Mouse (Mus musculus): ENCODE measurements around the gene Sh3bgrl.

Sh3bgrl gene

DNA sequence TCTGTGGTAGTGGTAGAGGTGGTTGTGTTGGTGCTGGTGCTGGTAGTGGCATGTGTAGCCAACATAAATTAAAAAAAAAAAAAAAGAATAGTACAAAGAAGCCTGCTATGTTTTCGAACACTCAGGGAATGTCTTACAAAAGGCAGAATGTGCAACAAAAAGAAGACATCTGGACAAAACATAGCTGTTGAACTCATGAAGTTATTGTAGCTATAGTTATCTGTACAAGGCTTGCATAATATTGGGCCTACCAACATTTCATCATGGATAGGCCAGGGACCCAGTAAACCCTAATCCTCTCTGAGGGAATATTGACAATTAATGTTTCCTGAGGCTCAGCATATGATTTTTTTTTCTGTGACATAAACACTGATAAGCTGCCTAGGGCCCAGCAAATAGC is 37.3 kb downstream of the Sh3bgrl start:
- DNase-seq (ENCODE audit: low spot score) = no peak

DNA sequence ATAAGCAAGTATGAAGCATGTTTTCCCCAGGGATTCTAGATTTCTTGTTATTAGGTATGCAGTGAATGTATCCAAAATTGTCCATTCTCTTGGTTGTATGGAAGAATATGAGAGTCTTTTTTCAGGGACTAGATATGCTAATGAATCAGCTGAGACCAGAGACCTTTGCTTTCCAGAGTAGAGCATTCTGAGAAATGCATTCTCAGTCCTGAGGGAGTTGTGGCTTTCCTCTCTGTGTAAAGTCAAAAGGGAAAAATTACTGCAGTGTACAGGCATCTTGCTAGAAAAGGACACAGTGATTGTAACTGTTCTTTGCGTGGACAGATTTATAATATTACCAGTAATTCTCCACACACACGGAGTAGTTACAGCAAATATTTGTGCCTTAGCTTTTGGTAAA is 38.3 kb downstream of the Sh3bgrl start:
- DNase-seq (ENCODE audit: low spot score) = no peak

GRCm38 (mm10) chrX:109136306-109136705 is 41.1 kb downstream of the Sh3bgrl start:
- no peak for DNase-seq (ENCODE audit: low spot score)

DNA sequence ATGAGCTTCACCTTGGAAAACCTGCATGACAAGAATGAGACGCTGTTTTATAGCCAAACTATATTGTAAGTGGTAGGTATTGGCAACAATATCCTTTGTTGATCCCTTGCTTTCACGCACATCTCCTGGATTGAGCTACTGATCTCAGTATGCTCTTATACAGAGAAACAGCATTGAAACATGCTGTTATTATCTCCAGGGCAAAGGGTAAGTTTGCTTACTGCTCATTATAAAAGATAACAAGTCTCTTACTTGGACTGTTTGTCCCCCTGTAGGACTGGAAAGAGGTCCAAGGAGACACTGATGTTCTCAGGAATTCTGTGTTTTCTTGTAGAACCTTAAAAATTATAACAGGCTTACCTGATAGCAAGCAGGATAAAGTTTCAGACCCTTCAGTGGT is 41.7 kb downstream of the Sh3bgrl start:
- no peak for DNase-seq (ENCODE audit: low spot score)

DNA sequence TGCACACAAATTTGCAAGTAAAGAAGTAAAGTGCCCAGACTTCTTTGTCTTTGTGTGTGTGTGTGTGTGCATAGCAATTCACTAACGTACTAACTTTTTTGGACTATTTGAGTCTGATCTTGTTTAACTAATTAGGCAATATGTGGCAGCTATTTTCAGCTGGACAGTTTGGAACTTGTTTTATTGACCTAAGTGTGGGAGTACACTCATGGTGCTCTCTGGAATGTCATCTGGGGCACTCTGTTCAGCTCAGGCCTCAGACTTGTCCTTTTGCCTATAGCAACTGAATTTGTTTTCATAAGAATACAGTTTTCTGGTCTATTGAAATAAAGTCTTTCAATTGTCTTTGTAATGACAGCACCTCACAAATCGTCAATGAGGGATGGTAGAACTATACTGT is 42.1 kb downstream of the Sh3bgrl start:
- DNase-seq (ENCODE audit: low spot score) = no peak

DNA sequence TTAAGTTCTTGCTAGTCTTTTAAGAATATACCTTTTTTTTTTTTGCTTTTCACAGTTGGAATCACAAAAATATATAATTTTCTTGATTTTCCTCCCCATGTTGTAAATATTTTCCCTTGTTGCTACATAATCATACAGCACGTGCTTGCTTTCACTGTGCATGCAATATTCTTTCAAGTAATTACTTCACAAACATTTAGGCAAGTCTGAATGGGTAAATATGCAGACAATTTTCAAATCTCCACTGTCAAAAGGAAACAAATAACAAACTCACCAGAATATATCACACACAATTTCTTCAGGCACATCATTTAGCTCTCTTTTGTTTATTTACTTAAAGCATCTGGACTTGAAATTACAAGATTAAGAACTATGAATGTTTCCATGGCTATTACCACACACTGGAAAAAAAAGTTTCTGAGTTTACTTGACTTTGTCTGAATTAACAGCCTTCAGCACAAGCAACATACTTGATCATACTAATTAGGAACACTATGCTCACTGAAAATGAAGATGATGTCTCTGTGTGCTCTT is 46.2 kb downstream of the Sh3bgrl start:
- no peak for DNase-seq (ENCODE audit: low spot score)

GRCm38 (mm10) chrX:109142281-109142680 is 47.1 kb downstream of the Sh3bgrl start:
- no peak for DNase-seq (ENCODE audit: low spot score)

GRCm38 (mm10) chrX:109145779-109146178 is 50.6 kb downstream of the Sh3bgrl start:
- DNase-seq (ENCODE audit: low spot score) = no peak

GRCm38 (mm10) chrX:109147108-109147507 is 51.9 kb downstream of the Sh3bgrl start:
- no peak for DNase-seq (ENCODE audit: low spot score)

DNA sequence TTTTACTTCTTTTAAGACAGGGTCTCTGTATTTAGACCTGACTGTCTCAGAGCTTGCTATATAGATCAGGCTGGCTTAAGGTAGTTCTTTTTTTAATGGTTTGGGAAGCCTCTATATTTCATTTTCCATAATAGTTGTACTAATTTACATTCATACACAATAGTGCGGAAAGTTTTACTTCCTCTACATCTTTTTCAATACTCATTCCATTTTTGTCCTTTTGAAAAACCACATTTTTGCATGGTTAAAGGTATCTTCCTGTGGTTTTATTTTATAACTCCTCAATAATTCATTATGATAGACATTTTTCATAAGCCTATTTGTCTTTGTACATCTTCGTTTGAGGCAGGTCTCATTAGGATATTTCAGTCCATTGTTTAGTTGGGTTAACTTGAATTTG is 56.1 kb downstream of the Sh3bgrl start:
- DNase-seq (ENCODE audit: low spot score) = no peak

DNA sequence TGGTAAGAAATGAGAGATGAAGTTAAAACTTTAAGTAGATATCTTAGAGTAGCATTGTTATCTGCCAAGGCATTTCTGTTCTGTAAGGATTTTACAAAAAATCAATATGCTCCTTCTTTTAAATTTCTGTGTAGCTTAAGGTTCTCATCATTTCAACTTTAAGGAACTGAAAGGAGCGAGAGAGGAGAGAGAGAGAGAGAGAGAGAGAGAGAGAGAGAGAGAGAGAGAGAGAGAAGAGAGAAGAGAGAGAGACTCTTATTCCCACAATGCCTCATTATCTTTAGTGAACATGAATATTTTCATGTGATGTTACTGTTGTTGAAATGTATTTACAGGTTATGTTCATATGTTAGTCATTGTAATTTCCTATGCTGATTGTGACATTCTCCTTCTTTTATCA is 65.2 kb downstream of the Sh3bgrl start:
- DNase-seq (ENCODE audit: low spot score) = no peak

DNA sequence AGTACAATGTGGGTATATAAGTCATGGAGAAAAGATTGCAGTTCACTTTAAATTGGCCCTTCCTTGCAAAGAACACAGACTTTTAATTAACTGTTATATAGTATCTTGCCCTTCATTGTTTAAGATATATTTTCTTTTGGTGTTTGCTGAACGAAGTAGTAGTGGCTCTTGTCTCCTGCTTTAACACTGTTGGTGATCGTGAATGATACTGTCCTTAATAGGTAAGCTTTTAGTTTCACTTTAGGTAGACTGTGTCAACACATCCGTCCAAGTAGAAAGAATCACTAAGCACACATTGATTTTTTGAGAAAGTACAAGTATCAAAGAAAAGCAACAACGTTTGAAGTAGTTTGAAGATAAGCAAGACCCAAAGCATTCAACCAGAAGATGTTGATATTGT is 65.7 kb downstream of the Sh3bgrl start:
- DNase-seq (ENCODE audit: low spot score) = no peak

DNA sequence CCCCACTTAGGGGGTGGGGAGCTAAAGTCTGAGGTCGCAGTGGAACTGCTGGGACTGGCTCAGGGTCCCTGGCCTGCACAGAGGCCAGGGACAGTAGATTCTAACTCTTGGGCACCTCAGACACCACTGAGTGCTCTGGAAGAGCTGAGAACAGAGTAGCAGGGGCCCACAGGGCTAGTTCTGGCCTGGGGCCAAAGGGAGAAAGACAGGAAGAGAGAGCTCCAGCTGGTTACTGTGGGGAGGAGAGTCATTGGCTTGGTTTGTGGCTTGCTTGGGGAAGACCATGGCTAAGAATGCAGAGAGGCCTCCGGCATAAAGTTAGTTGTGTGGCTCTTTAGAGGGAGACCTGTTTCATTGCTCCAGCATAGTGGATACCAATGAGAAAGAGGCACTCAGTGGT is 79.9 kb downstream of the Sh3bgrl start:
- no peak for DNase-seq (ENCODE audit: low spot score)

DNA sequence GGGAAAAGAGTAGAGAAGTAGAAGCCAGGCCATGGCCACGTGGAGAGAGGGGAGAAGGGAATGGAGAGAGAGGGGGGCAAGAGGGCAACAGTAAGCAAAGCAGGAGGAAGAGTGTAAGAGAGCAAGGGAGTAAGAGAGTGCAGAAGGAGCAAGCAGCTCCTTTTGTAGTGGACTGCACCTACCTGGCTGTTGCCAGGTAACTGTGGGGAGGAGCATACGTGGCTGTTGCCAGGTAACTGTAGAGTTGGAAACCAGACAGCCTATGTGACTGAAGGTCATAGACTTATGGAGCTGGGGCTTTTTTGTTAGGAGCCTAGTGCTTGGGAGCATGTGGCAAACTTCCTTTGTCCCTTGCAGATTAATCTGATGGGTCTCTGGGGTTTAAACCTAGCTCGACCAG is 80.3 kb downstream of the Sh3bgrl start:
- DNase-seq (ENCODE audit: low spot score) = no peak

GRCm38 (mm10) chrX:109184706-109185478 is 89.7 kb downstream of the Sh3bgrl start:
- DNase-seq (ENCODE audit: low spot score) = no peak

DNA sequence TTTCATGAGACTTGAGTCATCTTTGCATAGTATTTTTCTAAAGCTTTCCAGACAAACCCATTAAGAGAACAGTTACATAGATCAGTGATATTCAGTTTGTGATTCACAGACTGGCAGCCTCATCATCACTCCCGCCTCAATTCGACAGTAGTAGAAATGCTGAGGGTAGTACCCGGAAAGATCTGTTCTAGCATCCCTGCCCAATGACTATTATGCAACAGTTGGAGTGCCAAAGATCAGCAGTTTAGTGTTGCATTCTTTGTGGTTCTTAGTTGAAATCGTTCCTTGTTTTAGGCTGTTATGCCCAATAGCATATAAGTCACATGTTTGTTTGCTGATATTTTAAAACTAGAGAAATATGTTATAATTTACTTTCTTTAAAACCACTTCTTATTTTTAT is 94.4 kb downstream of the Sh3bgrl start:
- no peak for DNase-seq (ENCODE audit: low spot score)

DNA sequence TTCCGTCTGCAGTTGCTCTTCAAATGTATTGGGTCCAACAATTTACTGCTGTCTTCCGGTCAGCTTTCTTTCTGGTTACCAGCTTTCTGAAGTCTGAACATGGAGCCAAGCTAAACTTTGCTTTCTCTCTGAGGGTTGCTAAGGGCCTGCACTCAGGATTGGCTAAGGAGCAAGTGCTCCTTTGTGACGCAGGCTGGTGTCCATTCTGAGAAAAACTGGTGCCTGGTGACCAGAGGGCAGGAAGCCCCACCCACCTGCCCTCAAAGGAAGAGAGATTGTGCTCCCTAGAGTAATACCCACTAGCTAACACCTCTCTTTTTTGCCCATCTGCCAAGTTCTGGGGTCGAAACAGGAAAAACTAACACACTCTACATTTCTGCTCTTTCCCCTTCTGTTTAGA is 95.8 kb downstream of the Sh3bgrl start:
- DNase-seq (ENCODE audit: low spot score) = no peak

GRCm38 (mm10) chrX:109191436-109191835 is 96.3 kb downstream of the Sh3bgrl start:
- no peak for DNase-seq (ENCODE audit: low spot score)

DNA sequence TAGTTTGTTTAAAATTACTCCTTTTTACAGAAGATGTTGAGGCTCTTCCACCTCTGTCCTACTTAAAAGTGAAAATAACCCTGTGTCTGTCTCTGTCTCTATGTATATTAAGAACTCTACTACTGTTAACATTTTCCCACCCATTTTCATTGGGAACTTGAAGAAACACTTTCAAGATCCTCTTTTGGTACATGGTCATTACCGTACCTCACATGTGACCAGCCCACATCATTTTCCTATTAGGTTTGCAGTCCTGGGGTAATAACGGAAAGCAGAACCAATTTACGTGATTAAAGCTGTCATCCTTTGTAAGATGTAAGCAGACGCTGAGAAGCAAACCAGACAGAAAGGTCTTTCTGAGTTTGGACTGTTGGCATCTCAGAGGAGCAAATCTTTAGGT is 101.3 kb downstream of the Sh3bgrl start, which contains the start of gene Gm6377:
Gene Gm6377 (plus strand): TSS at position 289 of the 400 bp plus-strand sequence.
- no peak for DNase-seq (ENCODE audit: low spot score)

DNA sequence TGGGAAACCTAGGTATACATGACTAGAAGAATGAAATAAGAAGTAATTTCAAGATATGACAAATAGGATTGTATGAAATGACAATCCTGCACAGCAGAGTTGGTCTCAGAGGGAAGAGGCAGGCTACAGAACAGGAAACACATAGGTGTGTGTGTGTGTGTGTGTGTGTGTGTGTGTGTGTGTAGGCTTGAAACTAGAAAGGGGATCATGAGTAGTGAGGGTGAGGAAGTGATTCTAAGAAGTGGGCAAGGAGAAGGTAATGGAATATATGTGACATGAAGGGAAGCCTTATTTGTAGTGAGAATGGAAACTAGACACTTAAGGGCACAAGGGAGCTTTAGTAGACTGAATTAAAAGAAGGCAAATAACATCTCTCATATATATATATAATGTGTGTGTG is 112.7 kb downstream of the Sh3bgrl start:
- no peak for DNase-seq (ENCODE audit: low spot score)

DNA sequence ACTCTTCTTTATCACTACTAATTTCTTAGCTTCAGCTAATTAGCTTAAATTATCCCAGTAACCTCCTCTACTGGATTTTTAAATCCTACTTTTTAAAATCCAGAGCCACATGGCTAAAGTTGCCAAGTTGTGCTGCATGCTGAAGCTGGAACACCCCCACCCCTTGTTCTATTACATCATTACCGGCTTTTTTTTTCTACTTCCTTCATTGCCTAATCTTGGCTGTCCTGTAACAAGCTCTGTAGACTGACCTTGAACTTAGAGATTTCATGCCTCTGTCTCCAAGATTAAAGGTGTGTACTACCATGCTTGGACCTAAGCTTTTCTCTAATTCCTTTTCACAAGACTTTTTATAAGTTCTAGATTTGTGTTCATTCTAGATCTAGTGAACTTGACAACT is 133.6 kb downstream of the Sh3bgrl start:
- DNase-seq (ENCODE audit: low spot score) = no peak

DNA sequence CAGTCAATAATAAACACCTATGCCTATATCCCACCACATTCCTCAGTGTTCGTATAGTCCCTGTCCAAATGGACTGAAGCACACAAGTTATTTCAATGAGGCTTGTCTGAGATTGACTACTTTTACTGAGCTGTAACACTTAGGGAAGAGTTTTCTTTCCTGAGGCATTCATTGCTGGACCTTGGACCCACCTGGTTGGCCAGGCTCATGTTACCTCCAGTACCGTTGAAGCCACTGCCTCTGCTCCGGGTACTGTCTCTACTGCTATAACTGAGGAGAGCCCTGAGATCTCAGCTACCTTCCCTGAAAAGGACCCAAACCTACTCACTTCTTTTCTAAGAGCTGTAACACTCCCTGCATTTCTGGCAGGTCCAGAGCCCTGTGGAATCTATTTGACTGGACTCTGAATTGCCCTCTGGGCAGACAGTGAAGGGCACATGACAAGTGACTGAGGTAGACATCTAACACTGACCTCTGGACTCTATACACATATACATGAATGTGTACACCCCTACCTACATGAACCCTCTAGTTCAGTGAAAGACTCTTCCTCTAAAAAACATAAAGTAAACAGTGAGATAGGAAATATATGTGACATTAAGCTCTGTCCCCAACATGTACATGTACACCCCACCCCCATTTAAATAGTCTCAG is 140.3 kb downstream of the Sh3bgrl start:
- DNase-seq (ENCODE audit: low spot score) = no peak

DNA sequence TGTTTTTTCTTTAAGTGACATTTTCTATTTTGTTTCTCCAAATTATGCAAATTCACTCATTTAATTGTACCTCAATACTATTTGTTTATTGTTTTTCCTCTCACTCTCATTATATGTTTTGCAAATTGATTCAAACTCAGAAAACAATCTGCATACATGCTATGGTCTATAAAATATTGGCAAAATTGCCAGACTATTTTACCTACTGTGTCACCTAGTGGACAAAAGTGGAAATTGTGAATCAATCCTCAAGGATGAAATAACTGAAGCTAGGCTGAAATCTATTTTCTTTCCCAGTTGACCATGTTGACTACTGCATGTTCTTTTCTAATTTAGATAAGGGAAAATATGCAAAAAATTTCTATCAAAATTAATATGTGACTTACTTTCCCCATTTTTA is 143.0 kb downstream of the Sh3bgrl start:
- no peak for DNase-seq (ENCODE audit: low spot score)
